Mouse (Mus musculus) cerebellum, postnatal 25 days (tissue): ENCODE measurements around the gene Ccl20.

Source experiments
- DNase-seq, 2 experiments: peaks; one replicate each; pipeline ENCODE4 v3.0.0; 2021; ENCODE audit warnings: mixed read lengths in 2 of 2

Gene Ccl20

DNA sequence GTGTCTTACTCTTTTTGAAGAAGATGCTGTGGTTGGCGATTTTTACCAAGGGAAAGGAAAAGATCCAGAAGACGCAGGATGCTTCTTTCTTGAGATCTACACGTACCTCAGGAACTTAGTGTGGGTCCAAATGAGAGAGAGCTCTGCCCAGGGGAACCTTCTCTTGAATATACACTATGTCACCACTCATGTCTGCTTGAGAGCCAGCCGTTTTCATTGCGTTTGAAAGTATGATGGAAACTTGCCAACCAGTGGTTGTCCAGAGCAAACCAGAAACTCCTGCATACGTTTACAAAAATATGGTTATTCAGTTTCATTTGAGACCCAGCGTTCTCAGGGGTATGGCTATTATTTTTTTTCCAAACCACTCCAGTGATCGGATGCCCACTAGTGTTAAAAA lies 24.9 kb downstream of the Ccl20 start:
- DNase-seq = no peak

DNA sequence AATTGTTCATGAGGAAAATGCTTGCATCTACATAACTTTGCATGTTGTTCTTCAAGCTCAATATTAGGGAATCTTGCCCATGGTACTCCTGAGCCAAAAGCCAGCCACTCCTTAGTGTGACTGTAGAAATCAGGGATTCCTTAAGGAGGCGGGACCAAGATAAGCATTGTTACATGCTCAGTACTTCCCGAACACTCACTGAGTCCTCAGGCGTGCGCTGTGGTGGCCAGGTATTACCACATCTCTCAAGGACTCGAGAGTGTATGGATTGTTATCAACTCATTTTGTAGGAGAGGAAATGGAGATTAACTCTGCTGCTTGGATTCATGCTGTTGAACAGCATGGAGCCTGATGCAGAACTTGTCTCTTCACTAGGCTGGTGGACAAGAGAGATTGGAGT lies 25.5 kb downstream of the Ccl20 start:
- DNase-seq = no peak

DNA sequence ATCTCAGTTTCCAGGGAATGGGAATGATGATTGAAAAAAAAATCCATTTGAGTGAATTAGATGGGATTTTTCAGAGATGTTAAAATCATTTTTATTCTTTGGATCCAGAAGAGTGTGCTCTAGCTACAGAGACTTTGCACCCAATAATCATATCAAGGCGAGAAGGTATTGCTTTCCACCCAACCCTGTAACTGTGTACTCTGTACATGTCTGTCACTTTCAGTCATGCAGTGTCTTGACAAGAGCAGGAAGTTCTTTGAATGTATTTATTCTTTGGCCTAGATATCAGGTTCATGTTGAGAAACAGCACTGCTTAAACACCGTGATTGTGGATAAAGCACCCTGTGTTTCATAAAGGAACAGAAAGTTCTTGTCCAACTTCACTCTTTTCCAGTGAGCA lies 30.0 kb downstream of the Ccl20 start:
- DNase-seq = no peak

DNA sequence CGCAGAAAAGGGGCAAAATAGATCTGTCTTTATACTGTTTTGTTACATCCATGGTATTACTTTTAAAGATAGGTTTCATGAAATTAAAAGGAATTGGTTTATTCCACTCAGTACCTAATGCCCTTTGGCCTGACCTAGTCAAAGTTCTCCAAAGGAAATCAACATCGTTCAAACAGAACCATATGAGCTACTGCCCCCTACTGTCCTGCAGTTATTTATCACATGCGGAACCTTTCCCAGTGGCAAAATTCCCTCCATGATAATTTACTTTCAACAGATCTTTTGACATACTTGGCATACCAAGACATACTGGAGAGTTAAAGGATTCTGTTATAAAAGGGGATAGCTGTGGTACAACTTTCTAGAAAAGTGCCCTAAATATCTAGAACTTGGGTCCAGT lies 33.7 kb downstream of the Ccl20 start:
- no peak for DNase-seq

DNA sequence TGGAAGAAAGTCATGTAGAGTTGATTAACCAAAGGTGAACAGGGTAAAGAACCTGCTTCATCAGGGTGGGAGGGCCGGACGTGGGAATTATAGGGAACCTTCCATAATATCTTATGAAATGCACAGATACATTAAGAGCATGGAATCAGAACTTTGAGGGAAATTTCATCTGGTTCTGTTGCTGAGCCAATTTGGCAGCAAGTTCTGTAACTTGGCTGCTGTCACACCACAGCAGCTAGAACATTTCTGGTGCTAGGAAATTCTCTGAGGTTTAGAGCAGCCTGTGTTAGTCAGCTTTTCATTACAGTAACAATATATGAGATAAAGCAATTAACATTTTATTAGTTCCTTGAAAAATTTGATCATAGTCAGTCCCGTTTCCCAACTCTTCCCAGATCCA lies 36.4 kb downstream of the Ccl20 start:
- no peak for DNase-seq

DNA sequence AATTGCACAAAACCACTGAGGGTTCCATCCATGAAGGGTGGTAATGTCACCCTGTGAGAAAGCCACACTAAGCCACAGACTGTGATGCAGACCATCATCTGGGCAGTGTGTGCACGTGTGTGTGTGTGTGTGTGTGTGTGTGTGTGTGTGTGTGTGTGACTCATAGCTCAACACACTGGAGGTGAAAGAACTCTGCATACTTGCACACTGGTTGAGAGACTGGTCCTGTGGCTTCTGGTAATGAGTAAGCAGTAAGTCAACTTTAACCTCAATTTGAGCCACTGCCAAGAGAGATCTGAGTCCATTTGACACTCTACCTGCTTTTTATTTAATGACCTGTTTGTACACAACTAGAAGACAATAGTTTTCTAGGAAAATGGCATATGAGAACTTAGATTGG lies 40.3 kb downstream of the Ccl20 start:
- DNase-seq = no peak

DNA sequence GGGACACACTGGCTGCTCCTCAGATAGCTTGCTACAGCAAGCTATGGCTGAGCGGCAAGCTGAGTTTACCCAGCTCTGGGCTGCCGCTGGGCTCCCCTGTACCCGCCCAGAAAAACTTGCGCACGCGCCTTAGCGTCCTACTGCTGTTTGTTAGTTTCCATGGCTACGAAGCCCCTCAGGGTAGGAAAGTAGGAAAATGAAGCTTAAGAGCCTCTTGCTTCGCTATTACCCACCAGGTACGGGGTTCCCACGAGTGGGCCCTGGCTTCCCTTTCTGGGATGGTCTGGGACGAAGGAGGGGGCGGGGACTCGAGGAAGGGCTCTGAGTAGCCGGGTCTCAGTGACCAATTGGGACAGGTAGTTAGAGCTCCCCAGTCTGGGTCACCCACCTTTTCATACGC lies 43.0 kb downstream of the Ccl20 start, which contains the start of gene Daw1:
Gene Daw1 (plus strand): TSS at position 150 of the 400 bp plus-strand sequence.
- peak; percentile 30 to 60 for DNase-seq

DNA sequence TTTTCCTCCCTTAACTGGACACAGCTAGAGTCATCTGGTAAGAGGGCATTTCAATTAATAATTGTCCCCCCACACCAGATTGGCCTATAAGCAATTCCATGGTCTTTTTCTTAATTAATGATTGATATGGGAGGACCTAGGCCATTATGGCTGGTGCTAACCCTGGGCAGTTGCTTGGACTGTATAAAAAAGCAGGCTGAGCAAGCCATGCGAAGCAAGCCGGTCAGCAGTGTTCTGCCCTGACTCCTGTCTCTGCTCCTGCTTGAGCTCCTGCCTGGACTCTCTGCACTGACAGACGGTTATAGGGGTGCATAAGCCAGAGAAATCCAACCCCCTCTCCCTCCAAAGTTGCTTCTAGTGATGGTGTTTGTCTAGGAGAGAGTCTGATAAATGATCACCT lies 45.1 kb downstream of the Ccl20 start:
- DNase-seq = no peak

DNA sequence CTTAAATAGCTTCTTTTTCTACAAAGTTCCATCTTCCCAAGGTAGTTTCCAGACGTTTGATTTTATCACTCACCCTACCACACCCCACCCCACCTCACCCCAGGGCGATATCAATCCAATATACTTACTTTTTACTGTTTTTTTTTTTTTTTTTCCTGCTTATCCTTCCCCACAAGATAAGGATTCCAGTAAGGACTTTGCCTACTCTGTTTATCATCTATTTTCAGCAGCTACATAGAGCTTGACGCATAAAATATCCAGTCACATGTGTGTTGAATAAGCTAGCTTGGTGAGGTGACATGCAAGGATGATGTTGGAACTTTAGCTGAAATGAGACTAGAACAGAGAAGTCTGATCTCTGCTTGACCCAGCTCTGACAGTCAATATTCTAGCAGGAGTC lies 47.5 kb downstream of the Ccl20 start:
- no peak for DNase-seq
